Mouse (Mus musculus) cerebellum, adult 9-10 months (tissue): ENCODE results near the gene Cfap54.

Experiments used
- DNase-seq: peaks from one replicate; pipeline ENCODE4 v3.0.0; 2022

The Cfap54 gene

GRCm38 (mm10) chr10:93051016-93051726, 30.2 kb downstream of the Cfap54 start:
- peak; percentile 80 for DNase-seq

GRCm38 (mm10) chr10:93050571-93050970, 30.8 kb downstream of the Cfap54 start:
- no peak for DNase-seq

- no peak for DNase-seq
Observed at GRCm38 (mm10) chr10:93043195-93043594, 38.2 kb downstream of the Cfap54 start.

GRCm38 (mm10) chr10:93041850-93042249, 39.6 kb downstream of the Cfap54 start:
- no peak for DNase-seq

GRCm38 (mm10) chr10:93041392-93041791, 40.0 kb downstream of the Cfap54 start:
- no peak for DNase-seq

GRCm38 (mm10) chr10:93036532-93036931, 44.9 kb downstream of the Cfap54 start:
- DNase-seq: no peak

GRCm38 (mm10) chr10:93035489-93035888, 45.9 kb downstream of the Cfap54 start:
- no peak for DNase-seq

- no peak for DNase-seq
Observed at GRCm38 (mm10) chr10:93023295-93023694, 58.1 kb downstream of the Cfap54 start.

- DNase-seq: peak; percentile 56
Observed at GRCm38 (mm10) chr10:93014059-93014795, 67.2 kb downstream of the Cfap54 start.

GRCm38 (mm10) chr10:93011085-93011484, 70.3 kb downstream of the Cfap54 start:
- no peak for DNase-seq

- DNase-seq: no peak
Observed at GRCm38 (mm10) chr10:93006970-93007369, 74.4 kb downstream of the Cfap54 start.

- no peak for DNase-seq
Observed at GRCm38 (mm10) chr10:93006405-93006804, 75.0 kb downstream of the Cfap54 start.

GRCm38 (mm10) chr10:92998536-92998935, 82.9 kb downstream of the Cfap54 start:
- no peak for DNase-seq

GRCm38 (mm10) chr10:92995186-92995585, 86.2 kb downstream of the Cfap54 start:
- no peak for DNase-seq

- DNase-seq: no peak
Observed at GRCm38 (mm10) chr10:92994340-92994739, 87.1 kb downstream of the Cfap54 start.

GRCm38 (mm10) chr10:92992526-92992925, 88.9 kb downstream of the Cfap54 start:
- DNase-seq: no peak

- DNase-seq: no peak
Observed at GRCm38 (mm10) chr10:92990576-92990975, 90.8 kb downstream of the Cfap54 start.

GRCm38 (mm10) chr10:92965134-92965533, 116.3 kb downstream of the Cfap54 start:
- no peak for DNase-seq

- no peak for DNase-seq
Observed at GRCm38 (mm10) chr10:92950044-92950443, 131.4 kb downstream of the Cfap54 start.

GRCm38 (mm10) chr10:92942848-92943645, 138.4 kb downstream of the Cfap54 start:
- DNase-seq: no peak

- no peak for DNase-seq
Observed at GRCm38 (mm10) chr10:92941616-92942015, 139.8 kb downstream of the Cfap54 start.

- DNase-seq: no peak
Observed at GRCm38 (mm10) chr10:92937741-92938285, 143.6 kb downstream of the Cfap54 start.

GRCm38 (mm10) chr10:92937091-92937490, 144.3 kb downstream of the Cfap54 start:
- DNase-seq: no peak
